Mouse (Mus musculus) erythroblast, embryonic 14.5 days (primary cell): ENCODE data around the gene Klhl5.

Experiments
- GATA1 ChIP-seq: IDR thresholded peaks from 2 replicates; pipeline ENCODE4 v1.6.1; 2012; ENCODE audit warnings: low read length, inconsistent platforms, mixed read lengths
- TAL1 ChIP-seq: IDR thresholded peaks from 3 replicates; pipeline ENCODE4 v1.6.1; 2012; ENCODE audit warnings: low read length, inconsistent platforms, mixed read lengths

DNA sequence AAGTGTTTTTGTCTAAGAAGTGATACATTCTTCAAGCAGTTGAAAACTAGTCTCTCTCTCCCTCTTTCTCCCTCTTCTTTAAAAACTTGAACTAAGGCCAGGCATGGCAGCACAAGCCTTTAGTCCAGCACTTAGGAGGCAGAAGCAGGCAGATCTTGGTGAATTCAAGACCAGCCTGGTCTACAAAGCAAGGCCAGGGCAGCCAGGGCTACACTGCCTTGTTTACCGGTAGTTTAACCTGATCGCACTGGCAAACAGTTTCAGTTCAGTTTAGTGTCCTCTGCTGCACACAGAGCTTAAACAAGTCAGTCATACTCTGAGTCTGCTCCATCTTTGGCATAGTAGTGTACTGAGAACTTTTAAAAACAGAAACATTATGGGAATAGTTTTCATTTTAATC is 9.4 kb downstream of the Klhl5 start:
- TF ChIP-seq GATA1 (no peak), TAL1 (no peak)
